Mouse (Mus musculus) erythroblast, embryonic 14.5 days (primary cell): ENCODE results near the gene Scnn1g. TPM values are rescaled to one million over a fixed set of nuclear protein-coding genes. Genes with fewer than 3 reads are reported as not detected.

Source experiments
- H3K27me3 ChIP-seq: 2 replicates; pipeline ENCODE4 v1.6.1; 2012; ENCODE audit warnings: inconsistent platforms; ENCODE audit not compliant: control insufficient read depth
- H3K36me3 ChIP-seq: 2 replicates; pipeline ENCODE4 v1.6.1; 2012; ENCODE audit warnings: mild to moderate bottlenecking, inconsistent platforms; ENCODE audit not compliant: control insufficient read depth
- H3K4me1 ChIP-seq: 2 replicates; pipeline ENCODE4 v1.6.1; 2012; ENCODE audit warnings: inconsistent platforms; ENCODE audit not compliant: control insufficient read depth
- H3K4me3 ChIP-seq: replicated peaks from 2 replicates; pipeline ENCODE3; 2012; ENCODE audit warnings: moderate library complexity, mild to moderate bottlenecking, inconsistent platforms
- H3K9me3 ChIP-seq: 2 replicates; pipeline ENCODE4 v1.6.1; 2012; ENCODE audit warnings: low read length, inconsistent platforms, mixed read lengths; ENCODE audit not compliant: control insufficient read depth
- GATA1 ChIP-seq: IDR thresholded peaks from 2 replicates; pipeline ENCODE4 v1.6.1; 2012; ENCODE audit warnings: low read length, inconsistent platforms, mixed read lengths
- TAL1 ChIP-seq: IDR thresholded peaks from 3 replicates; pipeline ENCODE4 v1.6.1; 2012; ENCODE audit warnings: low read length, inconsistent platforms, mixed read lengths
- polyA plus RNA-seq: library from polyadenylated mRNA; stranded (reverse); fragments of >175 nt; gene quantifications from 2 replicates; pipeline ENCODE4 v1.2.3, GENCODE M21; 2012

The Scnn1g gene
- not detected in 2 replicates for polyA plus RNA-seq

DNA sequence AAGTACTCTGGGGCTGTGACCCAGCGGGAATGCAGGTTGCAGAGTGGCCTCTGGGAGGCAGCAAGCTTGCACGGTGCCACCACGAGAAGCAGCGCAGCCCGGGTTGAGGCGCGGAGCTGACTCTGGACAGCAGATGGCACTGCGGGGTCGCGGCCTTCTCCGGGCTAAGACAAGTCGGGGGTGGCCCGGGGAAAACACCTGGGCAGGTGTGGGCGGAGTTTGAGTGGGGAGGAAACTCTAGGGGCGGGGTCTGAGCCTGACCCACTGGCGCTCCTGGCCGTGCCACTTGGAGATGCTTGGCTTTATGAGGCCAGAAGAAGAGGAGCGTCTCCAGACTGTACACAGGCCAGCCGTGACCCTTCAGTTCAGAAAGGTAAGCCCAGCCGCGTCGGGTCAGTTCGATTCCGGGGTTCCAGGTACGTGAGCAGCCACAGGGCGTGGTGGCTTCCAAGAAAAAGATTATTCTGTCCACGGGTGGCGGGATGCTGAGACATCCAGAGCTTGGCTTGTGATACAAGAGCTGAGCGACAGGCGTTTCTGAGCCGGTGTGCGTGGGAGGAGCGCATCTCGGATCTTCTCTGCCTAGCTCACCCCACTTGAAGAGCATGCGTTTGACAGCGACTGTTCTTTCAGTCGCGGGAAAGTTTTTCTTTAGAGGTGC is at the start of gene Scnn1g:
Gene Scnn1g (plus strand): TSS at position 309 of the 661 bp plus-strand sequence.
- TF ChIP-seq GATA1 (no peak), TAL1 (no peak)
- Histone ChIP-seq H3K36me3 (no peaks in the 10 kb centered on the region), H3K9me3 (no peaks in the 10 kb centered on the region), H3K4me1 (no peaks in the 10 kb centered on the region; the same call in 1 of the 2 replicates), H3K27me3 (peaks cover 39% of the 10 kb centered on the region), H3K4me3 (no peak within 1 kb of the TSS)

DNA sequence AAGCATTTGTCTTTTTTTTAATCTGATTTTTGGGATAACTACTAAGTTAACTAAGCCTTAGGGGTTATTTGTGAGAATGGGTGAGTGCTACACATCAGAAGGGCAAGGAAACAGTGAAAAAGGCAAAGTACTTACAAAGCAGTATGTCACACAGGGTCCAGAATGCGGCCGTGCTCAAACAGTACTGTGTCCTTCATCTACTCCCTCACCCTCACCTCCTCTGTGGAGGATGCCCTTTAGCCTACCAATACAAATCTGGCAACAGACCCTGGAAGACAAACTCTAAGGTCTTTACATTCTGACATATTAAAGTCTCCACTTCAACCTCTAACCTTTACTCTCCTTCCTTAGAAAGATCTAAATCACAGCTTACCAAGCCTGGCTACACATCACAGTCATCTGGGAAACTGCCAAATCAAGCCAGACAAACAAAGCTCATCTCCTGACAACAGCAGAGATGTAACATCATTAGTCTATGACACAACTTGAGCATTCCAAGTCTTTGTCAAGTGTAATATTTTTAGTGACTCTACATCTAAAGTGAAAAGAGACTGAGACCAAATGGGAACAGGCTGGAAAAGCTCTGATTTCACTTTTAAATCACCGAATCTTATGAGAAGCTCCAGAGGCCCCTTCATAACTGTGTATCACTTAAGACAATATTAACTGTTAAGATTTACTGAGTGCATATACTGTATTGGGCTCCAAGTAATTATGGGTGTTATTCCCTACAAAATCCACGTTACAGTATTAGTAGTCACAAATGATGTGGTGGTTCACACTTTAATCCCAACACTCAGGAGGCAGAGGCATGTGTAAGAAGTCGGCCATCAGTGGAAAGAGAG is 48.9 kb upstream of the Scnn1g start:
- Histone ChIP-seq H3K4me3 (no peak overlapping the region), H3K4me1 (peaks cover 2% of the 10 kb centered on the region; the same call in 1 of the 2 replicates)
- TF ChIP-seq GATA1, result no peak
- TF ChIP-seq TAL1, result no peak

DNA sequence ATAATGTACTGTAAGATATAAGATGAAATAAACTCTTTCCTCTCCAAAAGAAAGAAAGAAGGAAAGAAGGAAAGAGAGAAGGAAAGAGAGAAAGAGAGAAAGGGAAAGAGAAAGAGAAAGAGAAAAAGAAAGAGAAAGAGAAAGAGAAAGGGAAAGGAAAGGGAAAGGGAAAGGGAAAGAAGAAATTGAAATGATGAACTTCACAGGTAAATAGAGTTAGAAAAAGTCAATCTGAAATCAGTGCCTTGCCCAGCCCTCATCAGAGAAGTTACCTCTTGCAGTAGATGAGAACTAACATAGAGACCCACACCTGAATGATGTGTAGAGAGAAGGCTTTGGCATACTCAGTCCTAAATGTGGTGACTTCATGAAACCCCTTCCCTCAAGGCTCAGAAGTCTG is 44.9 kb upstream of the Scnn1g start:
- Histone ChIP-seq H3K4me1 (peaks cover 2% of the 10 kb centered on the region; the same call in 1 of the 2 replicates), H3K36me3 (peaks cover 3% of the 10 kb centered on the region; the same call in 1 of the 2 replicates), H3K9me3 (no peaks in the 10 kb centered on the region), H3K27me3 (no peaks in the 10 kb centered on the region), H3K4me3 (no peak overlapping the region)
- no peak for TF ChIP-seq GATA1
- TF ChIP-seq TAL1, result no peak

More for the DNA sequence above, 48.9 kb upstream of the Scnn1g start:
- H3K27me3 ChIP-seq, result no peaks in the 10 kb centered on the region
- H3K9me3 ChIP-seq, result no peaks in the 10 kb centered on the region
- peaks cover 2% of the 10 kb centered on the region; the same call in 1 of the 2 replicates for H3K36me3 ChIP-seq

DNA sequence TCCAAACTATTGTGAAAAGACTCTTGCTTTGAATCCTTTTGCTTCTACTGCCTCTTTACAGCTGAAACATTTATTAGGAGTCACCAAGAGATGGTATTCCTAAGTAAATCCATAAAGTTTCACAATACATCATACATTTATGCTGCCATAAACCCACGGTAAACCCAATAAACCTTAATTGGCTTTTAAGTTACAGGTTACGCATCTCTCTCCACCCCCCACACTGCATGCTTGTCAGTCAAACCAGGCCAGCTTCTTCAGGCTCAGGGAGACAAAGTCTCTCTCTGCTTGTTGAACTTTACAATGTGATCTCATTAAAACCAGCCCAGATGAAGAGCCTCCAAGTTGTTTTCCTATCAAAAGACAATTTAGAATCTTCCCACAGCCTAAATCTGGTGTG is 42.5 kb upstream of the Scnn1g start:
- Histone ChIP-seq H3K9me3 (no peaks in the 10 kb centered on the region), H3K4me3 (no peak overlapping the region), H3K27me3 (no peaks in the 10 kb centered on the region), H3K4me1 (no peaks in the 10 kb centered on the region), H3K36me3 (peaks cover 2% of the 10 kb centered on the region; the same call in 1 of the 2 replicates)
- no peak for TF ChIP-seq GATA1

DNA sequence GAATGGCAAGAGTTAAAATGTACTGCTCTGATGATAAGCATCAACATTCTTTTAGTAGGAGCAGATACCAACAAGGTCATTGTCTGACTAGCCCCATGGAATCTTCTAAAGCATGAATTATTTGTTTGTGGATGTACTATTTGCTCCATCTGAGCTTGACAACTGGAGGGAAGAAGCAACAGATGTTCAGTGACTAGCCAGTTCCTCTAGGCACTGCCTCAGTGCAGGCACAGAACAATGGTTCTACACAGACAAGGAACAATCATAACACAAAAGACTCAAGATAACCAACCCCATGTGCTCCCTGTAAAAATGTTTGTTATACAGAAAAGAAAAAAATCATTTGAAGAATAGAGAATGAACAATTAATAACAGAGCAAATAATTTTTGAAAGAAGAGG is 37.1 kb upstream of the Scnn1g start:
- H3K4me1 ChIP-seq, result peaks cover 11% of the 10 kb centered on the region
- no peak overlapping the region for H3K4me3 ChIP-seq
- H3K9me3 ChIP-seq, result no peaks in the 10 kb centered on the region
- TF ChIP-seq TAL1 (no peak), GATA1 (no peak)
- no peaks in the 10 kb centered on the region for H3K27me3 ChIP-seq
- H3K36me3 ChIP-seq, result peaks cover 14% of the 10 kb centered on the region

DNA sequence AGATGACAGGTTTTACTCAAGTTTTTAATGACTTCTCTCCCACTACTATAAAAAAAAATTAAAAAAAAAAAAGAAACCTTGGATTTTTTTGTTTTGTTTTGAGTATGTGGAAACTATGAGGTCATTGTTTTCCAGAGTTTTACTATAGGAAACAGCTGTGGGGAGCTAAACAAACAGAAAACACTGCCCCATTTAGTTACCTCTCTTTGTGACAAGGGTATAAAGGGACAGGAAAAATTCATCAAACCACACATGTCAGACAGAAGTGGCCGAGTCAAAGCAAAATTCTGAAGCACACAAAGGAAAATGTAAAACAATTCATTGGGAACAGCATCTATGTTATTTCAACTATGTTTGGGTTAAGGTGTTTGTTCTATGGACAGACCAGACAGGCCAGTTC is 36.7 kb upstream of the Scnn1g start:
- peaks cover 15% of the 10 kb centered on the region for H3K4me1 ChIP-seq
- no peak overlapping the region for H3K4me3 ChIP-seq

DNA sequence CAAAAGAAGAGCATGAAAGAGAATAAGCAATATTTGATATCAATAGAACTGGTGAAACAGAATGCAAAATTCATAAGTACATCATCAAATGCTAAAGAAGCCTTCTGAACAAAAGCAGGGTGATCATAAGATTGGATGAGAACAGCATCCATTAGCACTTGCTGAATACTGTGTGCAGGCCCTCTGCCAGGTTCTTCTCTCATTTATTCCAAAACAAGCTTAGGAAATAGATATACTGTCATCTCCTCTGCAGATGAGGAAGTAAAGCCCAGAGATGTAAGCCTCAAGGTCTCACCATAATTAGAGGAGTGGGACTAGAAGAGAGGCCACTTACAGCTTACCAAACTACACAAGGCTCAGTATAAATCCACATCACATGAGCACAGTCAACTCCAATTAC is 35.1 kb upstream of the Scnn1g start:
- peaks cover 29% of the 10 kb centered on the region for H3K4me1 ChIP-seq
- H3K9me3 ChIP-seq, result no peaks in the 10 kb centered on the region
- TF ChIP-seq GATA1 (no peak), TAL1 (no peak)
- no peaks in the 10 kb centered on the region for H3K27me3 ChIP-seq
- no peak overlapping the region for H3K4me3 ChIP-seq
- H3K36me3 ChIP-seq, result peaks cover 30% of the 10 kb centered on the region

More for the DNA sequence above, 36.7 kb upstream of the Scnn1g start:
- no peaks in the 10 kb centered on the region for H3K27me3 ChIP-seq
- H3K36me3 ChIP-seq, result peaks cover 16% of the 10 kb centered on the region
- TF ChIP-seq TAL1 (no peak), GATA1 (no peak)
- H3K9me3 ChIP-seq, result no peaks in the 10 kb centered on the region

DNA sequence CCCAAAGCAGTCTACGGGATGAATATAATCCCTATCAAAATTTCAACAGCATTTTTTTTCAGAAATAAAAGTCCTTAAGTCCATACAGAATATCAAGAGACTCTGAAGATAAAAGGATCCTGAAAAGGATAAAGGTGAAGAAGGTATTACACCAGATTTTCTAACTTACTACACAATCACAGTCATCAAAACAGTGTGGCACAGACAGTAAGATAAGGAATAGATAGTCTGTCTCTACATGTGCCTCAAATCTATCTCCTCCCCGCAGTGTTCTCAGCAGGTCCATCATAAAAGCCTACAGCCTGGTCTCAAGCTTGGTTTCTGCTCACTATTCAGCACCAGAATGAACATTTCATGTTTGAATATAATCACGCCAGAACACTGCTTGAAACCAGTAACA is 33.8 kb upstream of the Scnn1g start:
- H3K27me3 ChIP-seq, result no peaks in the 10 kb centered on the region
- peaks cover 39% of the 10 kb centered on the region for H3K4me1 ChIP-seq
- peaks cover 35% of the 10 kb centered on the region for H3K36me3 ChIP-seq
- TF ChIP-seq GATA1 (no peak), TAL1 (no peak)
- H3K4me3 ChIP-seq, result no peak overlapping the region
- no peaks in the 10 kb centered on the region for H3K9me3 ChIP-seq

DNA sequence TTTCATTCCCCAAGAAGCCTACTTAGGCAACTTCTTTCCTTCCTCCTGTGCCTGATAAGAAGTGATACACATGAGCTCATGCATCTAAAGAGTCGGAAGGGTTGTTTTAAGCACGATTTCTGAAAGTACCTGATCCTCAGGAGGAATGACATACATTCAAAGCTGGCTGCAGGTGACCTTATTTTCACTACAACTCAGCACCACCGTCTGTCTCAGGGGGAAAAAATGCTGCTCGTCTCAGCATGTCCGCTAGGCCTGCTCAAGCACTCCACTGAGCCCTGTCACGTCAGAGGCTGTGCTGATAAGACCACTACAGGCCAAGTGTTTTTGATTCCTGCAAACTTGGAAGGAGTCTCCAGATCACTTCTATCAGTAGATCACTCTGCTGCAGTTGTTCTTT is 32.3 kb upstream of the Scnn1g start:
- Histone ChIP-seq H3K4me3 (no peak overlapping the region), H3K4me1 (peaks cover 51% of the 10 kb centered on the region), H3K9me3 (no peaks in the 10 kb centered on the region), H3K27me3 (no peaks in the 10 kb centered on the region), H3K36me3 (peaks cover 35% of the 10 kb centered on the region)
- TF ChIP-seq TAL1, result no peak
- no peak for TF ChIP-seq GATA1
